Mouse (Mus musculus) granulocyte monocyte progenitor cell, adult 5-6 weeks (primary cell): Measurements from ENCODE around the gene Slc17a6. TPM values are rescaled to one million over a fixed set of nuclear protein-coding genes. Genes with fewer than 3 reads are reported as not detected.
"Not testable (repeated sequence)": the region's sequence is repeated elsewhere in the genome, so short reads cannot be mapped to it uniquely, and the experiment has no call there.

Source experiments
- ATAC-seq: replicated peaks from 2 replicates; pipeline ENCODE4 v1.8.0; 2016; ENCODE audit warnings: mild to moderate bottlenecking, moderate TSS enrichment, inconsistent platforms; ENCODE audit not compliant: poor library complexity, severe bottlenecking
- total RNA-seq, 2 experiments: library from RNA; stranded (forward) in 1 of 2; stranded (reverse) in 1 of 2; fragments of 200-712, 200-1000 nt in 1 of 2; fragments of >200 nt in 1 of 2; fragmentation: Nextera tagmentation in 1 of 2; gene quantifications; 2 replicates each; pipeline ENCODE4 v1.2.3; 2014 to 2017

The Slc17a6 gene
- total RNA-seq, 2 experiments from 2014 or later, result not detected

- ATAC-seq, result no peak
These were observed 35.3 kb downstream of the Slc17a6 start for GRCm38 (mm10) chr7:51657152-51657551.

- no peak for ATAC-seq
These were observed 40.6 kb downstream of the Slc17a6 start for GRCm38 (mm10) chr7:51662441-51662840.

- no peak for ATAC-seq
These were observed 71.9 kb downstream of the Slc17a6 start for GRCm38 (mm10) chr7:51693539-51694217.

- no peak for ATAC-seq
These were observed 72.6 kb downstream of the Slc17a6 start for GRCm38 (mm10) chr7:51694452-51694851.

- no peak for ATAC-seq
These were observed 87.7 kb downstream of the Slc17a6 start for GRCm38 (mm10) chr7:51709508-51709907.

GRCm38 (mm10) chr7:51710346-51710745, 88.5 kb downstream of the Slc17a6 start:
- ATAC-seq, result not testable (repeated sequence)

GRCm38 (mm10) chr7:51715771-51716170, 94.0 kb downstream of the Slc17a6 start:
- ATAC-seq, result no peak

Other genes with a start within 250 kb of the Slc17a6 start
- not detected in 2 replicates for gene Ano5, start 111.0 kb upstream of the Slc17a6 start, total RNA-seq (2014; fragmentation: Nextera tagmentation)
- gene Ano5, start 111.0 kb upstream of the Slc17a6 start, total RNA-seq (2017), result not detected in 2 replicates
- gene Gas2, start 240.0 kb downstream of the Slc17a6 start, total RNA-seq (2014; fragmentation: Nextera tagmentation), result 2.9 and 6.8 TPM in 2 replicates
- gene Gas2, start 240.0 kb downstream of the Slc17a6 start, total RNA-seq (2017), result 7.6 and 8.4 TPM in 2 replicates
- 7.8 and 12.7 TPM in 2 replicates for gene Fancf, start 240.3 kb downstream of the Slc17a6 start, total RNA-seq (2014; fragmentation: Nextera tagmentation)
- gene Fancf, start 240.3 kb downstream of the Slc17a6 start, total RNA-seq (2017), result 10.7 and 11.8 TPM in 2 replicates